Mouse (Mus musculus) liver, postnatal 0 days (tissue): ENCODE data around the gene Tex101.

Experiments used
- CTCF ChIP-seq: sonication (generic); IDR thresholded peaks from 2 replicates; pipeline ENCODE4 v1.5.1; 2016; ENCODE audit warnings: antibody characterized with exemption, low read depth
- EP300 ChIP-seq: IDR thresholded peaks from 2 replicates; pipeline ENCODE4 v1.6.1; 2016; ENCODE audit warnings: antibody characterized with exemption, low read depth, mild to moderate bottlenecking

DNA sequence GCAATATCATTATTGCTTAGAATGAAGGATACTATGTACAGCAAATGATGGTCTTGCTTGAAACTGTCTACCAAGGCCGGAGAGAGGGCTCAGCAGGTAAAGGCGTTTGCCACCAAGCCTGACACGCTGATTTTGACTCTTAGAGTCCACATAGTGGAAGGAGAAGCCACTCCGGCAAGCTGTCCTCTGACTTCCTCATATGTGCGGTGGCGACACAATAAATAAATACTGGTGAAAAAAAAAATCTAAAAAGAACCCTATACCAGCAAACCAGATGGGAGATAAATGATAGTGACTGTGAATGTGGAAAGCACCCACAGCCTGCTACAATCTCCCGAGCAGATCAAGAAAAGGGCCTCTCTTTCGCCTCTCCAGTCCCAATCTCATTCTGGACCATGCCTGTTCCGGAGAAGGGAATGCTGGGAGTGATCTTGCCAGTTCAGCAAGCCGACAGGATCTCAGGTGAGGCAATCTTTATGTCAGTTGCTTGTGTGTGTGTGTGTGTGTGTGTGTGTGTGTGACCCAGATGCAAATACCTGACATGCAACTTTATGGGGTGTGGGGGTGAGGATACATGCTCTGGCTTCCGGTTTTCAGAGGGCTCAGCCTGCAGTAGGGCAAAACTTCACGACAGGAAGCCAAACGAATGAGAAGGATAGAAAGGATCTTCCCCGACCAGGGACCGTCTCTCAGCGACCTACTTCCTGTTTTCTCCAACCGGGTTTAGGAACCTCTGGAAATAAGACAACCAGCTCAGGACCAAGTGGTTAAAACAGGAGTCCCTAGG is 15.2 kb downstream of the Tex101 start:
- no peak for TF ChIP-seq CTCF
- no peak for TF ChIP-seq EP300
